Mouse (Mus musculus): Measurements from ENCODE around the gene Tnr. TPM values are rescaled to one million over a fixed set of nuclear protein-coding genes. Genes with fewer than 3 reads are reported as not detected.

The Tnr gene
- polyA plus RNA-seq, 1 experiment from 2014 or later: 0.08 TPM

- in situ Hi-C loops (cut with MboI; ENCODE audit: low pct_unique_long_range_greater_than_20kb): no loop called here
- POLR2A ChIA-PET: no interaction called here
- CTCF ChIA-PET: interaction anchor here (1.5 kb wide), 1 partner anchor 14 kb away, joined by 3 read pairs; no protein-coding TSS in a partner anchor
- peaks cover 16% of the 10 kb centered on the region for H3K27me3 ChIP-seq
- no peak for TF ChIP-seq CTCF (IDR thresholded peaks at IDR 0.05)
- ATAC-seq: no peak
- no peak for DNase-seq (ENCODE audit: low read depth, low spot score)
Observed at GRCm38 (mm10) chr1:159750411-159750810, 226.8 kb downstream of the Tnr start.

GRCm38 (mm10) chr1:159750876-159751275 is 227.3 kb downstream of the Tnr start:
- no peak for TF ChIP-seq CTCF (IDR thresholded peaks at IDR 0.05)
- ChIA-PET CTCF (interaction anchor here (1.5 kb wide), 1 partner anchor 14 kb away, joined by 3 read pairs; no protein-coding TSS in a partner anchor), POLR2A (no interaction called here)
- in situ Hi-C loops (cut with MboI; ENCODE audit: low pct_unique_long_range_greater_than_20kb): no loop called here
- DNase-seq (ENCODE audit: low read depth, low spot score) (no peak), ATAC-seq (no peak)
- peaks cover 16% of the 10 kb centered on the region for H3K27me3 ChIP-seq

- DNase-seq (ENCODE audit: low read depth, low spot score) (no peak), ATAC-seq (no peak)
- in situ Hi-C loops (cut with MboI; ENCODE audit: low pct_unique_long_range_greater_than_20kb): no loop called here
- ChIA-PET CTCF (no interaction called here), POLR2A (no interaction called here)
- TF ChIP-seq CTCF (IDR thresholded peaks at IDR 0.05): no peak
- H3K27me3 ChIP-seq: peaks cover 12% of the 10 kb centered on the region
Observed at GRCm38 (mm10) chr1:159760970-159761369, 237.4 kb downstream of the Tnr start.

GRCm38 (mm10) chr1:159763901-159764300 is 240.3 kb downstream of the Tnr start:
- no peak for TF ChIP-seq CTCF (IDR thresholded peaks at IDR 0.05)
- ChIA-PET CTCF (interaction anchor here (1.5 kb wide), 1 partner anchor 14 kb away, joined by 3 read pairs; no protein-coding TSS in a partner anchor), POLR2A (no interaction called here)
- no peak for ATAC-seq
- peaks cover 16% of the 10 kb centered on the region for H3K27me3 ChIP-seq
- in situ Hi-C loops (cut with MboI; ENCODE audit: low pct_unique_long_range_greater_than_20kb): no loop called here
- no peak for DNase-seq (ENCODE audit: low read depth, low spot score)

- peaks cover 16% of the 10 kb centered on the region for H3K27me3 ChIP-seq
- ATAC-seq (peak; percentile 39), DNase-seq (ENCODE audit: low read depth, low spot score) (peak; percentile 1)
- in situ Hi-C loops (cut with MboI; ENCODE audit: low pct_unique_long_range_greater_than_20kb): no loop called here
- CTCF ChIA-PET: interaction anchor here (1.5 kb wide), 1 partner anchor 15 kb away, joined by 3 read pairs; no protein-coding TSS in a partner anchor
- POLR2A ChIA-PET: interaction anchor here (0.6 kb wide), 1 partner anchor 8 kb away, joined by 3 read pairs; no protein-coding TSS in a partner anchor
- no peak for TF ChIP-seq CTCF (IDR thresholded peaks at IDR 0.05)
Observed at GRCm38 (mm10) chr1:159764897-159765296, 241.3 kb downstream of the Tnr start.

- ATAC-seq: no peak
- CTCF ChIA-PET: no interaction called here
Observed at GRCm38 (mm10) chr1:159769948-159770347, 246.4 kb downstream of the Tnr start.

GRCm38 (mm10) chr1:159773671-159774070 is 250.1 kb downstream of the Tnr start:
- H3K27me3 ChIP-seq: peaks cover 13% of the 10 kb centered on the region
- DNase-seq (ENCODE audit: low read depth, low spot score): no peak
- no peak for ATAC-seq
- ChIA-PET POLR2A (no interaction called here), CTCF (no interaction called here)
- in situ Hi-C loops (cut with MboI; ENCODE audit: low pct_unique_long_range_greater_than_20kb): no loop called here
- no peak for TF ChIP-seq CTCF (IDR thresholded peaks at IDR 0.05)

More at GRCm38 (mm10) chr1:159769948-159770347, 246.4 kb downstream of the Tnr start:
- in situ Hi-C loops (cut with MboI; ENCODE audit: low pct_unique_long_range_greater_than_20kb): no loop called here
- POLR2A ChIA-PET: interaction anchor here (0.7 kb wide), 1 partner anchor 333 kb away, joined by 5 read pairs; no protein-coding TSS in a partner anchor
- TF ChIP-seq CTCF (IDR thresholded peaks at IDR 0.05): no peak
- no peak for DNase-seq (ENCODE audit: low read depth, low spot score)
- H3K27me3 ChIP-seq: peaks cover 17% of the 10 kb centered on the region

- no peak for TF ChIP-seq CTCF (IDR thresholded peaks at IDR 0.05)
- DNase-seq (ENCODE audit: low read depth, low spot score) (no peak), ATAC-seq (no peak)
- CTCF ChIA-PET: interaction anchor here (1.0 to 1.6 kb wide), 3 partner anchors 9 to 45 kb away, joined by 3 to 4 read pairs (median 3); no protein-coding TSS in a partner anchor
- POLR2A ChIA-PET: interaction anchor here (0.6 kb wide), 1 partner anchor 10 kb away, joined by 3 read pairs; no protein-coding TSS in a partner anchor
- H3K27me3 ChIP-seq: peaks cover 13% of the 10 kb centered on the region
- in situ Hi-C loops (cut with MboI; ENCODE audit: low pct_unique_long_range_greater_than_20kb): no loop called here
Observed at GRCm38 (mm10) chr1:159775168-159775567, 251.6 kb downstream of the Tnr start.

GRCm38 (mm10) chr1:159777107-159777506 is 253.5 kb downstream of the Tnr start:
- H3K27me3 ChIP-seq: no peaks in the 10 kb centered on the region
- ChIA-PET CTCF (no interaction called here), POLR2A (interaction anchor here (0.9 kb wide), 1 partner anchor 200 kb away, joined by 3 read pairs; no protein-coding TSS in a partner anchor)
- TF ChIP-seq CTCF (IDR thresholded peaks at IDR 0.05): no peak
- DNase-seq (ENCODE audit: low read depth, low spot score) (no peak), ATAC-seq (no peak)
- in situ Hi-C loops (cut with MboI; ENCODE audit: low pct_unique_long_range_greater_than_20kb): no loop called here

GRCm38 (mm10) chr1:159779424-159779823 is 255.9 kb downstream of the Tnr start:
- in situ Hi-C loops (cut with MboI; ENCODE audit: low pct_unique_long_range_greater_than_20kb): no loop called here

GRCm38 (mm10) chr1:159783842-159784241 is 260.3 kb downstream of the Tnr start:
- CTCF ChIA-PET: no interaction called here
- H3K27me3 ChIP-seq: no peaks in the 10 kb centered on the region
- in situ Hi-C loops (cut with MboI; ENCODE audit: low pct_unique_long_range_greater_than_20kb): loop anchor here (10.0 kb wide), 1 partner anchor 389 kb away; no protein-coding TSS in a partner anchor
- ATAC-seq (no peak), DNase-seq (ENCODE audit: low read depth, low spot score) (no peak)
- POLR2A ChIA-PET: no interaction called here
- TF ChIP-seq CTCF (IDR thresholded peaks at IDR 0.05): peak; percentile 74

More at GRCm38 (mm10) chr1:159779424-159779823, 255.9 kb downstream of the Tnr start:
- no peak for ATAC-seq
- DNase-seq (ENCODE audit: low read depth, low spot score): no peak
- H3K27me3 ChIP-seq: no peaks in the 10 kb centered on the region
- no peak for TF ChIP-seq CTCF (IDR thresholded peaks at IDR 0.05)
- CTCF ChIA-PET: no interaction called here
- POLR2A ChIA-PET: no interaction called here
